Mouse (Mus musculus): ENCODE measurements at regions not wholly inside any gene's neighbourhood (a gene's known extent, or its start where the extent isn't known, plus 50 kb on each side); places are given as distances from the start of the nearest gene placed in this dataset.

GRCm38 (mm10) chr7:138526143-138526542, 128.6 kb upstream of the Tcerg1l start:
- TF ChIP-seq CTCF (conservative IDR thresholded peaks at IDR 0.05; ENCODE audit: low read length) (no peak), NANOG (IDR thresholded peaks at IDR 0.05; ENCODE audit: borderline replicate concordance, low read length) (no peak), POU5F1 (IDR thresholded peaks at IDR 0.05; ENCODE audit: borderline replicate concordance, low read length) (no peak)
